Mouse (Mus musculus): Measurements from ENCODE around the gene Zfp568. TPM values are rescaled to one million over a fixed set of nuclear protein-coding genes. Genes with fewer than 3 reads are reported as not detected.

The Zfp568 gene
- 5.9 and 7.3 TPM in 2 replicates for total RNA-seq (2014; rRNA removed)
- 0.72 and 2.1 TPM in 2 replicates for polyA plus RNA-seq (2015; fragmentation: Nextera tagmentation; extraction: Ambion mirVana)

- Histone ChIP-seq H3K27ac (ENCODE audit: low read depth, low read length) (peak within 1 kb of the TSS; percentile 81), H3K36me3 (ENCODE audit: insufficient read depth) (peaks cover 3% of the 10 kb centered on the region; the same call in 1 of the 2 replicates), H3K4me1 (ENCODE audit: insufficient read depth) (peaks cover 11% of the 10 kb centered on the region; the same call in 1 of the 2 replicates), H3K9ac (peak within 1 kb of the TSS; percentile 69), H3K9me3 (ENCODE audit: low read length) (no peaks in the 10 kb centered on the region), H3K27me3 (ENCODE audit: insufficient read depth, low read length) (no peaks in the 10 kb centered on the region), H3K4me2 (ENCODE audit: low read depth) (peak within 1 kb of the TSS; percentile 74), H3K4me3 (ENCODE audit: low read depth, low read length) (peak within 1 kb of the TSS; percentile 85)
- DNase-seq (peak; percentile 86), ATAC-seq (peak; percentile 94)
- WGBS: 2% methylated on average over 55 of the region's 62 CpGs
- TF ChIP-seq CTCF (IDR thresholded peaks at IDR 0.05; ENCODE audit: low read depth): peak; percentile 76
Measured at GRCm38 (mm10) chr7:29983690-29984380, at the start of gene Zfp568. Gene Zfp568 (plus strand): TSS chr7:29983955.

GRCm38 (mm10) chr7:29938856-29939255, 44.9 kb upstream of the Zfp568 start:
- H3K4me1 ChIP-seq (ENCODE audit: insufficient read depth): no peaks in the 10 kb centered on the region
- peaks cover 66% of the 10 kb centered on the region for H3K36me3 ChIP-seq (ENCODE audit: insufficient read depth)
- H3K4me2 ChIP-seq (ENCODE audit: low read depth): no peak overlapping the region
- no peak overlapping the region for H3K4me3 ChIP-seq (ENCODE audit: low read depth, low read length)
- H3K27me3 ChIP-seq (ENCODE audit: insufficient read depth, low read length): no peaks in the 10 kb centered on the region
- ATAC-seq (no peak), DNase-seq (no peak)
- WGBS: 86% methylated on average over 6 of the region's 6 CpGs
- no peaks in the 10 kb centered on the region for H3K9me3 ChIP-seq (ENCODE audit: low read length)
- TF ChIP-seq CTCF (IDR thresholded peaks at IDR 0.05; ENCODE audit: low read depth): no peak
- no peak overlapping the region for H3K27ac ChIP-seq (ENCODE audit: low read depth, low read length)
- H3K9ac ChIP-seq: no peak overlapping the region

GRCm38 (mm10) chr7:29941027-29941426, 42.7 kb upstream of the Zfp568 start:
- Histone ChIP-seq H3K27ac (ENCODE audit: low read depth, low read length) (no peak overlapping the region), H3K9me3 (ENCODE audit: low read length) (no peaks in the 10 kb centered on the region), H3K27me3 (ENCODE audit: insufficient read depth, low read length) (no peaks in the 10 kb centered on the region), H3K4me1 (ENCODE audit: insufficient read depth) (no peaks in the 10 kb centered on the region), H3K4me2 (ENCODE audit: low read depth) (no peak overlapping the region), H3K4me3 (ENCODE audit: low read depth, low read length) (no peak overlapping the region), H3K9ac (no peak overlapping the region), H3K36me3 (ENCODE audit: insufficient read depth) (peaks cover 50% of the 10 kb centered on the region)
- no peak for TF ChIP-seq CTCF (IDR thresholded peaks at IDR 0.05; ENCODE audit: low read depth)
- DNase-seq (peak; percentile 2), ATAC-seq (no peak; the same call in 1 of the 2 replicates)
- 77% methylated on average over 11 of the region's 11 CpGs for WGBS

GRCm38 (mm10) chr7:29942740-29943139, 41.0 kb upstream of the Zfp568 start:
- Histone ChIP-seq H3K9ac (no peak overlapping the region), H3K4me3 (ENCODE audit: low read depth, low read length) (no peak overlapping the region), H3K27me3 (ENCODE audit: insufficient read depth, low read length) (no peaks in the 10 kb centered on the region), H3K9me3 (ENCODE audit: low read length) (no peaks in the 10 kb centered on the region), H3K27ac (ENCODE audit: low read depth, low read length) (no peak overlapping the region), H3K4me2 (ENCODE audit: low read depth) (no peak overlapping the region), H3K4me1 (ENCODE audit: insufficient read depth) (no peaks in the 10 kb centered on the region), H3K36me3 (ENCODE audit: insufficient read depth) (peaks cover 38% of the 10 kb centered on the region)
- ATAC-seq (no peak), DNase-seq (no peak)
- no peak for TF ChIP-seq CTCF (IDR thresholded peaks at IDR 0.05; ENCODE audit: low read depth)
- WGBS: 21% methylated on average over 2 of the region's 2 CpGs

- Histone ChIP-seq H3K36me3 (ENCODE audit: insufficient read depth) (peaks cover 34% of the 10 kb centered on the region), H3K9me3 (ENCODE audit: low read length) (no peaks in the 10 kb centered on the region), H3K9ac (no peak overlapping the region), H3K4me2 (ENCODE audit: low read depth) (no peak overlapping the region), H3K4me1 (ENCODE audit: insufficient read depth) (no peaks in the 10 kb centered on the region), H3K27ac (ENCODE audit: low read depth, low read length) (no peak overlapping the region), H3K4me3 (ENCODE audit: low read depth, low read length) (no peak overlapping the region), H3K27me3 (ENCODE audit: insufficient read depth, low read length) (no peaks in the 10 kb centered on the region)
- no peak for TF ChIP-seq CTCF (IDR thresholded peaks at IDR 0.05; ENCODE audit: low read depth)
- 73% methylated on average over 2 of the region's 2 CpGs for WGBS
- ATAC-seq (no peak), DNase-seq (no peak)
Measured at GRCm38 (mm10) chr7:29943720-29944119, 40.0 kb upstream of the Zfp568 start.

- peak; percentile 36 for DNase-seq
- Histone ChIP-seq H3K4me2 (ENCODE audit: low read depth) (no peak overlapping the region), H3K9me3 (ENCODE audit: low read length) (no peaks in the 10 kb centered on the region), H3K4me3 (ENCODE audit: low read depth, low read length) (no peak overlapping the region), H3K27me3 (ENCODE audit: insufficient read depth, low read length) (no peaks in the 10 kb centered on the region), H3K27ac (ENCODE audit: low read depth, low read length) (0 out of 2 replicates have a peak overlapping the region, but pooled peaks have one; percentile 15), H3K36me3 (ENCODE audit: insufficient read depth) (peaks cover 34% of the 10 kb centered on the region), H3K9ac (no peak overlapping the region), H3K4me1 (ENCODE audit: insufficient read depth) (no peaks in the 10 kb centered on the region)
- peak; percentile 77 for ATAC-seq
- TF ChIP-seq CTCF (IDR thresholded peaks at IDR 0.05; ENCODE audit: low read depth): no peak
- WGBS: 47% methylated on average over 2 of the region's 2 CpGs
Measured at GRCm38 (mm10) chr7:29944201-29944600, 39.6 kb upstream of the Zfp568 start.

GRCm38 (mm10) chr7:29953086-29953485, 30.7 kb upstream of the Zfp568 start:
- ATAC-seq (peak; percentile 12; the same call in 1 of the 2 replicates), DNase-seq (peak; percentile 50)
- Histone ChIP-seq H3K27me3 (ENCODE audit: insufficient read depth, low read length) (no peaks in the 10 kb centered on the region), H3K4me2 (ENCODE audit: low read depth) (peak overlapping the region; percentile 57), H3K36me3 (ENCODE audit: insufficient read depth) (no peaks in the 10 kb centered on the region; the same call in 1 of the 2 replicates), H3K4me1 (ENCODE audit: insufficient read depth) (peaks cover 6% of the 10 kb centered on the region), H3K4me3 (ENCODE audit: low read depth, low read length) (peak overlapping the region; percentile 64), H3K9me3 (ENCODE audit: low read length) (no peaks in the 10 kb centered on the region), H3K27ac (ENCODE audit: low read depth, low read length) (peak overlapping the region; percentile 94), H3K9ac (peak overlapping the region; percentile 89)
- WGBS: 33% methylated on average over 10 of the region's 10 CpGs
- TF ChIP-seq CTCF (IDR thresholded peaks at IDR 0.05; ENCODE audit: low read depth): no peak
